Mouse (Mus musculus) thymus, adult 2 months (tissue): ENCODE results near the gene Cd52.

Experiments used
- CTCF ChIP-seq: fragments of 200-500 bp; IDR thresholded peaks from 2 replicates; pipeline ENCODE4 v1.5.1; 2012; ENCODE audit warnings: mild to moderate bottlenecking, control low read depth, low read length, moderate library complexity, borderline replicate concordance; ENCODE audit not compliant: control insufficient read depth, poor library complexity, insufficient read depth; ENCODE audit errors: extremely low read depth
- POLR2A ChIP-seq: fragments of 200-500 bp; IDR thresholded peaks from 2 replicates; pipeline ENCODE4 v1.6.1; 2012; ENCODE audit warnings: mild to moderate bottlenecking, low read length, control low read depth, moderate library complexity; ENCODE audit not compliant: control insufficient read depth, poor library complexity, insufficient read depth; ENCODE audit errors: extremely low read depth

DNA sequence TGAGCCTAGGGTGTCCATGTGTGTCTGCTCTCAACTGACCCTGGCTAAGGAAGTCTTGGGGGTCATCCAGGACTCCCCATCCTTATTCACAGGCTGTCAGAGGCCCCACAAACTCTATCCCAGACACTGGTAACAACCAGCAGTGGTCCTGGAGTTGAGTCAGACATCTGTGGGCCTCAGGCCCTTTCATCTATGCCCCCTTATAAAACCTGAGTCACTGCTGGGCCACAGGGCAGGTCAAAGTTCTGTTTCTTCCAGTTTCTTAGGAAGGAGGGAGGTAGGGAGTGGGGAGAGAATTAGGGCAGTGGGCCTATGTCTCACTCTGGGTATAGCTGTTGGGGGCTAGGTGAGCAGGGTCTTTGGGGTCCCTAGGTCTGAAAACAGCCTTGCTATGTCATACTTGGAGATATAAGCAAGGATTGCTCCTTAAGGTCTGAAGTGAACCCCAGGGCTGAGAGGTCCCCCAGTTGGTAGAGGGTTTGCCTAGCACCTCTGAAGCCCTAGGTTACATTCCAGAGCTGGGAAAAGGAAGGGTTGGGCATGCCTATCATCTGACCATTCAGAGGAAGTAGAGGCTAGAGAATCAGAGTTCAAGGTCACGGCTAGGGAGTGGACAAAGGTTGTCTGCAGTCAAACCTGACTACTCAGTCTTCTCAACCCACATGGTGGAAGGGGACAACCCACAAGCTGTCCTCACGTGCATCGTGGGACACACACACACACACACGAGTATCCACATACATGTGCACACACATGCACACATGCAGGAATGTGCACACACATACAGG, 25.9 kb downstream of the Cd52 start:
- TF ChIP-seq CTCF (no peak), POLR2A (no peak)
